Mouse (Mus musculus): Measurements from ENCODE around the gene Mrpl30.

Mrpl30 gene

GRCm38 (mm10) chr1:37890025-37890652 lies at the start of gene Mrpl30, which contains the start of gene Mitd1:
Gene Mrpl30, plus strand, starts transcription at chr1:37890477.
Gene Mitd1, minus strand, starts transcription at chr1:37890411.
- peak; percentile 93 for DNase-seq

- no peak for DNase-seq
These were observed 43.4 kb upstream of the Mrpl30 start for GRCm38 (mm10) chr1:37846878-37847277.

GRCm38 (mm10) chr1:37850696-37851095 lies 39.6 kb upstream of the Mrpl30 start:
- no peak for DNase-seq

DNA sequence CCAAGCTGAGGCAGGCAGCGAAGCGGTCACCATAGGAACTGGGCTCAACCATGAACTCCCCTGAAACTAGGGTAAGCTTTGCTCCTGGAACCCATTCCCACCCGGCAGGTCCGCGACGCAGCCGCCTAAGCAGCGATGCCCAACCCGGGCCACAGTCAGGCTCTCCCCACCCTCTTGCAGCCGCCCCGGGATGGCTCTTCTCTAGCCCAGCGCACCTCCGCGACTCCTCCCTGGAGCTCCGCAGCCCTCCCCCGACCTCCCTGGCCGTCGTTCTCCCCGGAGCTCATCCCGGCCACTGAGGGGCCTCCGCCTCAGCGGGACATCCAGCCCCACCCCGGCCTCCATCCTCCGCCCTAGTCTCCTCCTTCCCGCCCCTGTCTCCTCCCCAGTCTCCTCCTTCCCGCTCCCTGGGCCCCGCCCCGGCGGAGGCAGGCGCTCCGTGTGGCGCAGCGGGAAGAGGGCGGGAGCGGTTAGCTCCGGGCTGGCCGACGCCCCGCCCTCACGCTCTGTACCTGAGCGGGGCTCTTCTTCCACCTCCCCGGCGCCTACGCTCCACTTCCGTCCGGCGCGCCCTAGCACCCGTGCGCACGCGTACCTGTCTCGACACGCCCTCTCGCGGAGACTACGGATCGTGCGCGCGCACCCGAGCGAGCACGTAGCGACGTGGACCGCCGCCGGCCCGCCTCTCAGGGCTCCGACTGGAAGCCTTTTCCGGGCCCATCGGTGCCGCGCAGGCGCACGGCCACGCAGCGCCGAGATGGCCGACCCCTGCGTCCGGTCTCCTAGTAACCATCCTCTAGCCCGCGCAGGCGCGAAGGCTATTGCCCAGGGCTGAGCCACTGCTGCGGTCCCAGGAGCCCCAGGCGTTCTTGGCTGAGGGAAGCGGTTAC lies 25.5 kb upstream of the Mrpl30 start:
- DNase-seq, result peak; percentile 100

DNA sequence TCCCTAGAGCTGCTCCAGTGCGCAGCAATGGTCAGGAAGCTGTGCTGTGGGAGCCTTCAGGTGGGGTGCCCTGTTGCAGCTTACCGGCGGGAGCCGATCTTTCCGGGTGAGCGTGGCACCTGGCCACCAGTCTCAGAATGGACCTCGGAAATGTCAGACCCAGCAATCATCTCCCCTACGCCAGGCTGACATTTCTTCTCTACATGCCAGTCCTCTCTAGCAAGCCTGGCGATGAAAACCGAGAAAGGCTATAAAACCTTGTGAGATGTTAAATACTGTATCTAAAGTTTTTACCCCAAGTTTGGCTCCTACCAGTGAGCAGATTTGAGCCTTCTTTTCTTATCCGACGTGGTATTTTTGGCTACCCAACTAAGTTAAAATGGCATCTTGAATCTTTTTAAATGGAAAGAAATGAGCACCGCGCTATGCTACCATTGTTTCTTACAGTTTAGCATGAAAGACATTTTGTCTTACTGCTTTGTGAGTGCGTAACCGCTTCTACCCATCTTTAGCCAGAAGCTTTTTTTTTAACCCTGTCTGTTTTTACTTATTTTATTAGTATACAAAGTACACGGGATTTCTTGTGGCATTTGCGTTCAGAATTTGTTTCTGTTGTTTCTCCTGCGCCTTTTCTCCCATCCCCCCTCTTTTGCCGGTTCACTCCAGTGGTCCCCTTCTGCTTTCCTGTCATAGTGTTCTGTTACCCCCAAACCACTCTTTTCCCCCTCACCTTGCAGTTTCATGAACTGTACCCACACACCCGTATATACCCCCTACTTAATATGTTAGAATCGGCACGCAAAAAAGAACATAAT lies 24.7 kb upstream of the Mrpl30 start:
- peak; percentile 68 for DNase-seq

DNA sequence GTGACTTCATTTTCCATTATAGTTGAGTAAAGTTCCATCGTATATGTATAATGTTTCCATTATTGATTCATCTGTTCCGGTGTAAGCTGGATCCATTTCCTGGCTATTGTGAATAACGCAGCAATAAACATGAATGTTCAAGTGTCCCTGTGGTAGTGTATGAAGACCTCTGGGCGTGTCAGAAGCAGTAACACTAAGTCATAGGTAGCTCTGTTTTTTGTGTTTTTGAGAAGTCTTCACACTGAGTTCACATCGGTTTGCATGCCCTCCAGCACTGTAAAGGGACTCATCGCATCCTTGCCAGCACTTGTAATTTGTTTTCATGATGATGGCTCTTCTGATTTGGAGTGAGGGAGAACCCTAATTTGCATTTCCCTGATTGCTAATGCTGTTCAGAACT lies 24.0 kb upstream of the Mrpl30 start, which contains the start of gene Tsga10:
TSS of gene Tsga10 (minus strand) at position 144 of the 400 bp plus-strand sequence.
- DNase-seq, result no peak

GRCm38 (mm10) chr1:37867056-37867455 lies 23.2 kb upstream of the Mrpl30 start:
- no peak for DNase-seq

- no peak for DNase-seq
These were observed 22.5 kb upstream of the Mrpl30 start for GRCm38 (mm10) chr1:37867684-37868322.

DNA sequence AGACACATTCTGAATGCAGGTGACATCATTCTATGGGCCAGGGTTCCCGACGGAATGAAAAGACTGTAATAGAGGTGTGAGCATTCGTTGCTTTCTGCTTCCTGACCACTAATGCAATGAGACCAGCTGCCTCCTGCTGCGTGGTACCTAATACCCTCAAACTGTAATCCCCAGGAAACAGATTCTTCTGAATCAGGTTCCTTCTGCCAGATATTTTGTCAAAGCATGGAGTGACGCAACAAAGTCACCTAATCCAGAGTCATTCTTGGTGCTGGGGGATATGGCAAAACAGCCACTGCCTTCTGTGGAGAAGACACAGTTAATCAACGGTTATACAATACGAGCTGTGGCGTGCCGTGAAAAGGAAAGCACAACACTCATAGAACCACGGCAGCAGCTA lies 21.6 kb upstream of the Mrpl30 start:
- no peak for DNase-seq

DNA sequence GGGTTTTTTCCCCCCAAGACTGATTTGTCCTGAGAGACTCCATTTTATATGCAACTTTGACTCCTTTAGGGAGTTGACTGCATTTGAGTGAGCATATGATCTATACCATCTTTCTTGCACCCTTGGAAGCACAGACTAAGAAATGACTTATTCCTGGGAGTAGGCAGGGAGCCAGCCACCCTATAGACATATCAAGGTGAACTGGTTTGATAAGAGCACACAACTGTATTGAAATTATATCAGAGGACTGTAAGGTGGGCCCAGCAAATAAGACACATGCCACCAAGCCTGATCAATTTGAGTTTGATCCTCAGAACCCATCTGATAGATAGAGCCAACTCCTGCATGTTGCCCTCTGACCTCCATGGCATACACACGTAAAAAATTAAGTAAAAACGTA lies 20.9 kb upstream of the Mrpl30 start:
- no peak for DNase-seq

DNA sequence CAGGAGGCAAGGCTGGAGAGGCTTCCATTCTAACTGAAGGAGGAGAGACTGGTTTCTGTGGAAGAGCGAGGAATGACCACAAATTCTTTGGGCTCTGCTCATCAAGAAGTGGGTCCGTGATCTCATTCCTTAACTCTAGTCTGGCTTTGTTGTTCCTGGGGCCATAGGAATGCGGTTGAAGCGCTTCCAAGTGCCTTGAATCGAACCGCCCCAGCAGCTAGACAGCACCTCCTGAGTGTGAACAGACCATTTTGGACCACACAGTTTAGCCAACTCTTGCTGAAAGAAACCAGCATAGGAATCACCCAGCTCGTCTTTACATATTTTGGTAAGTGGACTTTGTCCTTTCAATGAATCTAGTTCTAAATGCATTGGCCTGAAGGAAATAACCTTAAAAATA lies 18.6 kb upstream of the Mrpl30 start, which contains the start of gene Lipt1:
TSS of gene Lipt1 (plus strand) at position 35 of the 400 bp plus-strand sequence.
- DNase-seq, result no peak

DNA sequence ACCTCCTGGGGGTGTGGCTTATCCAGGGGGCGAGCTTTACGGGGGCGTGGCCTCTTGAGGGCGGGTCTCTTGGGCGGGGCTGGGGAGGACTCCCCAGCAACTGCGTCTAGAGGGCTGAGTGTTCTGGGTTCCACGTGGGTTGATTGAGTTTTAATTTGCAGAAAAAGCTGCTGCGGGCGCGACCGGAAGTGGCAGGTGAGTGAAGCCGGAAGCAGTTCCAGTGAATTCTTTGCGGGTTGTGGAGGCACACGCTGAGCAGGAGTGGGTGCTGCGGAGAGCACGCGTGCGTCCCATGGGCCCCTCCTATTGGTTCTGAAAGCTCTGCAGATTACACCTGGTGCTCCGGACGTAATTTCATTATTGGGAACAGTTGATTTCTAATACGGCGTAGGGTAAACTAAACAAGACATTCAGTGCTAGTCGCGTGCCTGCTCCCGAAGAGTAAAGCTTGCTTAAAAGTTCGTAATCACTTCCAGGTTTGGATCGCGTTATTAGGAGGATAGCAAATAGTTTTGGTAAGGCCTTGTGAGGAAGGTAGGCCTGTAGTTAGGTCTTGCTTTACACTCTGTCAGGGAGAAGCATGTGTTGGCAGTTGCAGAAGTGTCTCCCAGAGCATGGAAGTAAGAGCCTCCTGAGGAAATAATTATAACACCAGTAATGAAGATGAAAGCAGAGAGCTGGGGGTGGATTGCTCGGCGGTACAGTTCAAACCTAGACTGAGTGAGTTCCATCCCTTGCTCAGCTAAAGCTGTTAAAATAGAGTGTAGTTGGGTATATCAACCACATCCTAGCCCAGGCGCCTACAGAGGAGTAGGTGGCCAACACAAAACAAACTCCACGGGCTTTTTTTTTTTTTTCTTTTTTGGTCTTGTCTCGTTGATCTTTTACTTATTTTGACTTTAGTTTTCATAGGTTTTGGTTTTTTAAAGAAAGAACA lies 17.9 kb upstream of the Mrpl30 start:
- DNase-seq, result peak; percentile 83

- DNase-seq, result no peak
These were observed 17.1 kb upstream of the Mrpl30 start for GRCm38 (mm10) chr1:37873157-37873556.

DNA sequence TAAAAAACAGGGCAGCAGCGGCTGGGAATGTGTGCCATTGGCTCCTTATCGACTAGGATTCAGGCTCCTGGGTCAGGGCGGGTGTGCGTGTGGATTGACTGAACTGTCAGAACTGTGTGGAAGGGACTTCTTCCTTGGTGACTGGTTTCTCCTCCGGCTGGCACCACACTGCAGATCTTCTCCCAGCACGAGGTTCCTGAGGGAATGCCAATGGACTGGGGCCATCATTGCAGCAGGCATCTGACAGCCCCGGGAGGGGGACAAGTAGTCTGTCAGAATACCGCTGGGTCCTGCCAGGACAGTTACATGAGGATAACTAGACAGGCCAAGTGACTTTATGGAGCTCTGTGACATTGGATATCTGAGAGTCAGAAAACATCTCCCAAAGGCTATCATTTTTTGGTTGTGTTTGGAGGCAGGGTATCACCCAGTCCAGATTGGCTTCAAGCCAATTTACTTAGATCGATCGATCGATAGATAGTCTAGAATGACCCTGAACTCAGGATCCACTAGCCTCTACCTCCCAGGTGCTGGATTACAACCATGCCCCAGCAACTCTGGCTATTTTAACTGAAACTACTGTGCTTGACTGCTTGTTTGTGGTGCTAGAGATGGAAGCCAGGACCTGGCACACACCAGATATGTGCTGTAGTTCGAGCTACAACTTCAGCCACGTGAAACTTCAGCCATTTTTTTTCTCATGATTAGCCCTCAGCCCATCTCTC lies 12.4 kb upstream of the Mrpl30 start:
- DNase-seq, result no peak

GRCm38 (mm10) chr1:37883411-37883810 lies 6.9 kb upstream of the Mrpl30 start:
- no peak for DNase-seq

- DNase-seq, result no peak
These were observed 5.8 kb upstream of the Mrpl30 start for GRCm38 (mm10) chr1:37884451-37884850.

DNA sequence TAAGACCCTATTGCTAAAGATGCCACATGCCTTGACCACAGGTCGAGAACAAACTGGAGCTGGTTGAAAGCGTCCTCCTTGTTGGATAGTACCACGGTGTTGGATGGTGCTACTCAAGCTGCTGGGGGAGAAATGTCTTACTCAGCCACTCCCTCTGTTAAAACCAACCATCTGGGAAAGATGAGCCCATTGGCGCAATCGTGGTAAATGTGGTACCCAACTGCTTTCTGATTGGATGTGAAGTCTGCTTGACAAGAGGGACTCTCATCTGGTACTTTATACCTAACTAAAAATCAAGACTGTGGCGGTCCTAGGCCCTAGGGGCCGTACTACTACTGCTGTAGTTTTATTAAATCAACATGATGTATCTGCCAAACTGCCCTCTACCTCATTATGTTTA lies 1.1 kb upstream of the Mrpl30 start:
- DNase-seq, result no peak

DNA sequence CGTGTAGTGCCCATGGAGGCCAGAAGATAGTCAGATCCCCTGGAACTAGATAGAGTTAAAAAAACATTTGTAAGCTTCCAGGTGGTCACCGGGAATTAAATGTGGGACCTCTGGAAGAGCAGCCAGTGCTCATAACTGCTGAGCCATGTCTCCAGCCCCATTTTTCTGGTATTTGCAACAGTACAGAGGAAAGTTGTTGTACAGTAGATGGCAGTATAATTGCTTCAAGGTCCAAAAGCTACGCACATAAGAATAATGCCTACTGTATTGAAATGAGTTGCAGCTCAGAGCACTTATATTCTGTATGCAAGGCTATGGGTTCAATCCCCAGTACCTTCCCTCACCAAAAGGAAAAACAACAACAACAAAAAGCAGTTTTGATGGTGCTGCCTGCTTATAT lies 1.1 kb downstream of the Mrpl30 start:
- no peak for DNase-seq

DNA sequence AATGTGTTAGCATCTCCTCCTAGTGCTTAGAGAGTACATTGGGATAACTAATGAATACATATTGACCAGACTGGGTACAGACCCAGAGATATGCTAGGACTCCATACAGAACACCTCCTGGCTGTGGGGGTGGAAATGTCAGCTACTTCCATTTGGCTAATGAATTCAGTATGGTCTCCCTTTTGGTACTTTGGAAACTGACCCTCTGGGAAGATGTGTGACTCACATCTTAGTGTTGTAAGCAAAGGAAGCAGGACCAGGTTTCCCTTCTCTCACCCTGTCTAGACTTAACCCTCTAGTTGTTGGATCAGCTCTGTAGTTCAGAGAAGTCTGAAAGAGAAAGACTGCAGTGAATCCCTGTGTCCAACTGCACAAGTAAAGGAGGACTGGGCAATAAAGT lies 4.3 kb downstream of the Mrpl30 start:
- DNase-seq, result no peak

GRCm38 (mm10) chr1:37899816-37900215 lies 9.5 kb downstream of the Mrpl30 start:
- no peak for DNase-seq

DNA sequence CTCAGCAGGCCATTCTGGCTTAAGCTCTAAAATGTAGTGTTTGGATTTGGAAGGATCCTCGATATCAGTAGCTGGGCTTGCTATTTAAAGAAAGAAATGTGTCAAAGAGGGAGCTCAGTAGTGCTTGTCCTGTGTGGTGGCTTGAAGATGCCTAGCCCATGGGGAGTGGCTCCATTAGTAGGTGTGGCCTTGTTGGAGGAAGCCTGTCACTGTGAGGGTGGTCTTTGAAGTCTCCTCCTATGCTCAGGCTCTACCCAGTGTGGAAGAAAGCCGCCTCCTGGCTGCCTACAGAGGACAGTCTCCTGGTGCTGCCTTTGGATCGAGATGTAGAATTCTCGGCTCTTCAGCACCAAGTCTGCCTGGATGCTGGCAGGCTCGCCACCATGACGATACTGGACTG lies 10.0 kb downstream of the Mrpl30 start:
- no peak for DNase-seq
